In the genomic region with DNA sequence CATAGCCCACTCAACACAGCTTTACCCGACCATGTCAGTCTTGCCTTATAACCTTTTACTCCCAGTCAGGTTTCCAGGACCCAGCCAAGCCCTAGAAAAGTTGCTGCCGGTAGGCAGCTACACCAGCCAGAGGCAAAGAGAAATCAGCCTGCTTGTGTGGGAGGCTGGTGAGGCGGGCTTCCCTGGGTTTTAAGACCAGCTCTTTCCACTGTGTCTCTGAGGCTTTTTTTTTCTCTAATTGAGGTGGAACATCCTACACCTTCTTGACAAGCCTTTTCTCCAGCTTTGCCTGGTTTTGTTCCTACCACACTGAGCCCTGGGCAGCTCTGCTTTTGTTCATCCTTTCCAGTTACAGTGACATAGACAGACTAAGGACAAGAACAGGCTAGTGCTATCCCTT, we compare ENCODE assay signal across 17 mouse cellular contexts. TPM values are rescaled to one million over a fixed set of nuclear protein-coding genes. Genes with fewer than 3 reads are reported as not detected.
"Had no signal": no experiment of that assay in that cellular context is flagged by ENCODE, and none has a peak within 500 bp of the region (broad histone marks: within the 10 kb centered on the region; RNA-seq: fewer than 3 reads in every experiment).

No protein-coding gene starts in this region.

- ATAC-seq: midbrain, embryonic 13.5 days; midbrain, embryonic 15.5 days had no signal

- H3K4me2 ChIP-seq: lung, embryonic 14.5 days; midbrain, embryonic 11.5 days; midbrain, embryonic 13.5 days; midbrain, embryonic 15.5 days; neural tube, embryonic 12.5 days; stomach, embryonic 15.5 days had no signal

- H3K27me3 ChIP-seq: midbrain, embryonic 13.5 days; midbrain, embryonic 15.5 days; neural tube, embryonic 12.5 days; stomach, embryonic 15.5 days had no signal

- H3K9ac ChIP-seq: lung, embryonic 14.5 days; midbrain, embryonic 13.5 days; midbrain, embryonic 15.5 days; neural tube, embryonic 12.5 days; stomach, embryonic 15.5 days had no signal

- H3K4me3 ChIP-seq: megakaryocyte, embryonic 14.5 days; midbrain, embryonic 13.5 days; midbrain, embryonic 15.5 days; neural tube, embryonic 12.5 days; stomach, embryonic 15.5 days had no signal

- H3K36me3 ChIP-seq: midbrain, embryonic 13.5 days; midbrain, embryonic 15.5 days; neural tube, embryonic 12.5 days; stomach, embryonic 15.5 days had no signal

- H3K4me1 ChIP-seq: megakaryocyte, embryonic 14.5 days had no signal

- DNase-seq: lung, adult 18-20 months; lung, embryonic 14.5 days; lung, postnatal 10 days; right cerebral cortex, postnatal 14 days; thymus, adult 2 months; thymus, postnatal 25 days; thymus, postnatal 4 days had no signal

- H3K9me3 ChIP-seq: stomach, embryonic 15.5 days had no signal

- H3K27ac ChIP-seq: macrophage; midbrain, embryonic 13.5 days; midbrain, embryonic 15.5 days; neural tube, embryonic 12.5 days; stomach, embryonic 15.5 days; stomach, postnatal 0 days had no signal

RNA-seq across cellular contexts. Expression of gene Epn2, which starts 31.7 kb away (rescaled TPM):
- total RNA-seq: megakaryocyte progenitor cell, adult 5-6 weeks; monocyte, adult 5-6 weeks had no signal
